Mouse (Mus musculus): ENCODE measurements at regions not wholly inside any gene's neighbourhood (a gene's known extent, or its start where the extent isn't known, plus 50 kb on each side); places are given as distances from the start of the nearest gene placed in this dataset.

DNA sequence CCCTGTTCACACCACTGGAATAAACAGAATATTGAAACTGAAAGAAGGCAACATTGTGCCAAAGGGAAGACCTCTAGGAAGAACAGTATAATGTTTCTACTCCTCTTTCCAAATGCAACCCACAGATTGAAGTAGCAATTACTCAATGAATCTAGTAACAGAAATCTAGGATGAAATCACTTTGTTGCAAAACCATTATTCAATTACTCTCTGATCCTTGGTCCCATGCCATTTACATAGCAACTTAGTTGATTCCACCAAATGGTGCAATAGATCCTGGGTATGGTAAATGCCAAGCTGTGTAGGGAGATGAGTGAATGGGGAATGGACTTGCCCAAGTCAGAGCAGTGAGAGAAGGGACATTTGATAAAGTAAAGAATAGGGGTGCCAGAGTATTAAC, 545.8 kb upstream of the Cpeb2 start:
- Histone ChIP-seq H3K27ac (ENCODE audit: low read length) (no peak overlapping the region), H3K36me3 (ENCODE audit: control insufficient read depth, insufficient read depth, low read length) (no peaks in the 10 kb centered on the region), H3K4me2 (ENCODE audit: low read length) (no peak overlapping the region), H3K9me3 (replicated peaks; ENCODE audit: control insufficient read depth, low read length, poor library complexity, severe bottlenecking) (no peaks in the 10 kb centered on the region), H3K9ac (ENCODE audit: low read depth, low read length) (no peak overlapping the region), H3K4me3 (ENCODE audit: low read depth, low read length) (no peak overlapping the region), H3K4me1 (ENCODE audit: control insufficient read depth, insufficient read depth, low read length) (peaks cover 5% of the 10 kb centered on the region; the same call in 1 of the 2 replicates), H3K27me3 (ENCODE audit: control insufficient read depth, insufficient read depth, low read depth, low read length) (no peaks in the 10 kb centered on the region)
- no peak for ATAC-seq
